ENCODE assay signal across 34 mouse cellular contexts in the genomic region with DNA sequence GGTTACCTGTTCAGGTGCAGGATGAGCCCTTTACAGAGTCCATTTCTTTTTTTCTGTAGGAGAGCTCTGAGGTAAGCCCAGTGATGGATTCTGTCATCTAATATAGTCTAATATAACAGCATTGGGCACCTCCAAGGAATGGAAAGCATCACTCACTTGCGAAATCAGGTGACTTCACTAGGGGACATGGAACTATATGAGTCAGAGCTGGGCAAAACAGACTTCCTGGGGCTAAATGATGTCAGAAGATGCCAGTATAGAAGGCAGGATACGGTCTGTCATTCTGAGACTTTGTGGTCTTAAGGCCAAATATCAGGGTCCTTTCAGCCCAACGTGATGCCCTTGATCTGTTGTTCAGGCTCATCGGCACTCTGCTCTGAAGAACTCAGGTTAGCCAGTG. TPM values are rescaled to one million over a fixed set of nuclear protein-coding genes. Genes with fewer than 3 reads are reported as not detected.
"Had no signal": no experiment of that assay in that cellular context is flagged by ENCODE, and none has a peak within 500 bp of the region (broad histone marks: within the 10 kb centered on the region; RNA-seq: fewer than 3 reads in every experiment).

No protein-coding gene starts in this region.

- H3K4me3 ChIP-seq: limb, embryonic 10.5 days; limb, embryonic 12.5 days; limb, embryonic 13.5 days; limb, embryonic 15.5 days; liver, embryonic 12.5 days; liver, embryonic 13.5 days; liver, embryonic 15.5 days; lung, embryonic 15.5 days; megakaryocyte, embryonic 14.5 days; midbrain, embryonic 10.5 days; midbrain, embryonic 12.5 days; midbrain, embryonic 13.5 days; midbrain, embryonic 15.5 days; myocyte; neural tube, embryonic 12.5 days had no signal

- DNase-seq: left cerebral cortex, postnatal 4 days; liver; liver, embryonic 13.5 days; liver, postnatal 0 days; lung, adult 2 months; lung, embryonic 14.5 days; lung, postnatal 10 days; lung, postnatal 14 days; lung, postnatal 36 days; lung, postnatal 4 days; midbrain, embryonic 14.5 days had no signal

- H3K4me2 ChIP-seq: limb, embryonic 12.5 days; limb, embryonic 13.5 days; limb, embryonic 15.5 days; liver, embryonic 11.5 days; liver, embryonic 12.5 days; liver, embryonic 13.5 days; liver, embryonic 15.5 days; lung, embryonic 14.5 days; lung, embryonic 15.5 days; midbrain, embryonic 11.5 days; midbrain, embryonic 12.5 days; midbrain, embryonic 13.5 days; midbrain, embryonic 15.5 days; neural tube, embryonic 12.5 days had no signal

- H3K4me1 ChIP-seq: limb, embryonic 10.5 days; limb, embryonic 12.5 days; liver, embryonic 12.5 days; liver, embryonic 13.5 days; liver, embryonic 15.5 days; lung, embryonic 15.5 days; megakaryocyte, embryonic 14.5 days; midbrain, embryonic 10.5 days; midbrain, embryonic 12.5 days; midbrain, embryonic 13.5 days; midbrain, embryonic 15.5 days; neural tube, embryonic 12.5 days had no signal

- H3K9ac ChIP-seq: limb, embryonic 12.5 days; limb, embryonic 13.5 days; limb, embryonic 15.5 days; liver, embryonic 12.5 days; liver, embryonic 13.5 days; liver, embryonic 14.5 days; liver, embryonic 15.5 days; liver, postnatal 0 days; lung, embryonic 14.5 days; lung, embryonic 15.5 days; midbrain, embryonic 12.5 days; midbrain, embryonic 13.5 days; midbrain, embryonic 15.5 days; neural tube, embryonic 12.5 days had no signal

- H3K36me3 ChIP-seq: limb, embryonic 10.5 days; limb, embryonic 12.5 days; limb, embryonic 13.5 days; limb, embryonic 15.5 days; liver, embryonic 12.5 days; liver, embryonic 13.5 days; liver, embryonic 15.5 days; lung, embryonic 15.5 days; midbrain, embryonic 10.5 days; midbrain, embryonic 12.5 days; midbrain, embryonic 13.5 days; neural tube, embryonic 12.5 days had no signal

- H3K9me3 ChIP-seq: limb, embryonic 10.5 days; limb, embryonic 12.5 days; limb, embryonic 13.5 days; limb, embryonic 15.5 days; liver, embryonic 12.5 days; liver, embryonic 13.5 days; liver, embryonic 15.5 days; lung, embryonic 15.5 days; megakaryocyte, embryonic 14.5 days; midbrain, embryonic 10.5 days; midbrain, embryonic 12.5 days; midbrain, embryonic 13.5 days; midbrain, embryonic 15.5 days; neural tube, embryonic 12.5 days had no signal

- H3K27ac ChIP-seq: limb, embryonic 10.5 days; limb, embryonic 12.5 days; limb, embryonic 13.5 days; limb, embryonic 15.5 days; liver, embryonic 12.5 days; liver, embryonic 13.5 days; liver, embryonic 14.5 days; liver, embryonic 15.5 days; lung, embryonic 15.5 days; macrophage; midbrain, embryonic 10.5 days; midbrain, embryonic 12.5 days; midbrain, embryonic 13.5 days; midbrain, embryonic 15.5 days; neural tube, embryonic 12.5 days had no signal

- H3K27me3 ChIP-seq: limb, embryonic 12.5 days; limb, embryonic 13.5 days; limb, embryonic 15.5 days; liver, embryonic 12.5 days; liver, embryonic 13.5 days; liver, embryonic 15.5 days; lung, embryonic 15.5 days; megakaryocyte, embryonic 14.5 days; midbrain, embryonic 12.5 days; midbrain, embryonic 13.5 days; midbrain, embryonic 15.5 days; neural tube, embryonic 12.5 days had no signal

- ATAC-seq: liver, embryonic 12.5 days; liver, postnatal 0 days; midbrain, embryonic 13.5 days; midbrain, embryonic 15.5 days; midbrain, embryonic 16.5 days had no signal

RNA-seq across cellular contexts. Expression of gene Dclk3, which starts 35.7 kb away (rescaled TPM):
- total RNA-seq: megakaryocyte progenitor cell, adult 5-6 weeks; megakaryocyte, adult 5-6 weeks; megakaryocyte-erythroid progenitor cell, adult 5-6 weeks; monocyte, adult 5-6 weeks had no signal
- polyA plus RNA-seq: liver, embryonic 13.5 days; liver, embryonic 15.5 days; lung, embryonic 14.5 days; macrophage; myocyte had no signal
